Mouse (Mus musculus) myocyte (in vitro differentiated cells): ENCODE measurements around the gene Dlgap1. TPM values are rescaled to one million over a fixed set of nuclear protein-coding genes. Genes with fewer than 3 reads are reported as not detected.

ENCODE experiments used
- H3K27me3 ChIP-seq: one replicate; pipeline ENCODE4 v1.6.1; 2011; ENCODE audit not compliant: control insufficient read depth, insufficient read depth, insufficient read length
- H3K36me3 ChIP-seq: one replicate; pipeline ENCODE4 v1.6.1; 2011; ENCODE audit not compliant: control insufficient read depth, insufficient read depth
- H3K4me2 ChIP-seq: one replicate; pipeline ENCODE4 v1.6.1; 2011; ENCODE audit warnings: low read depth, control low read depth
- H3K4me3 ChIP-seq: one replicate; pipeline ENCODE4 v1.5.1; 2011; ENCODE audit warnings: mild to moderate bottlenecking, control low read depth, moderate library complexity
- H3K79me2 ChIP-seq: one replicate; pipeline ENCODE4 v1.6.1; 2011; ENCODE audit not compliant: control insufficient read depth, insufficient read depth
- H3ac ChIP-seq: one replicate; pipeline ENCODE4 v1.6.1; 2011; ENCODE audit not compliant: control insufficient read depth, insufficient read length
- CEBPB ChIP-seq: IDR thresholded peaks from 2 replicates; pipeline ENCODE4 v1.6.1; 2011; ENCODE audit warnings: mild to moderate bottlenecking, moderate library complexity; ENCODE audit not compliant: poor library complexity, insufficient read depth, severe bottlenecking
- E2F4 ChIP-seq: IDR thresholded peaks from one replicate; pipeline ENCODE4 v1.6.1; 2011; ENCODE audit warnings: mild to moderate bottlenecking, control low read depth, moderate library complexity; ENCODE audit not compliant: insufficient read depth
- MAX ChIP-seq: IDR thresholded peaks from one replicate; pipeline ENCODE4 v1.6.1; 2011; ENCODE audit warnings: low read depth, mild to moderate bottlenecking, control low read depth
- MYOD1 ChIP-seq, 3 experiments: IDR thresholded peaks; one replicate each; pipeline ENCODE4 v1.6.1; 2011; ENCODE audit warnings: control low read depth in 2 of 3, low read depth in 2 of 3, mild to moderate bottlenecking in 2 of 3, moderate library complexity in 1 of 3; ENCODE audit not compliant: insufficient read length in 2 of 3, control insufficient read depth in 1 of 3
- MYOG ChIP-seq, 3 experiments: IDR thresholded peaks; one replicate each; pipeline ENCODE4 v1.6.1; 2011; ENCODE audit warnings: control low read depth in 2 of 3, low read depth in 2 of 3, mild to moderate bottlenecking in 2 of 3; ENCODE audit not compliant: insufficient read length in 2 of 3, control insufficient read depth in 1 of 3, insufficient read depth in 1 of 3
- POLR2A ChIP-seq: IDR thresholded peaks from one replicate; pipeline ENCODE4 v1.6.1; 2011; ENCODE audit warnings: low read depth, mild to moderate bottlenecking, control low read depth, moderate library complexity; ENCODE audit not compliant: insufficient read length
- POLR2AphosphoS2 ChIP-seq: IDR thresholded peaks from one replicate; pipeline ENCODE4 v1.6.1; 2011; ENCODE audit warnings: low read depth, control low read depth; ENCODE audit not compliant: insufficient read length
- REST ChIP-seq: IDR thresholded peaks from one replicate; pipeline ENCODE4 v1.6.1; 2011; ENCODE audit warnings: mild to moderate bottlenecking, control low read depth, moderate library complexity; ENCODE audit not compliant: insufficient read depth, insufficient read length
- SRF ChIP-seq: IDR thresholded peaks from one replicate; pipeline ENCODE4 v1.6.1; 2011; ENCODE audit warnings: low read depth; ENCODE audit not compliant: control insufficient read depth, insufficient read length
- TCF12 ChIP-seq: IDR thresholded peaks from one replicate; pipeline ENCODE4 v1.6.1; 2011; ENCODE audit warnings: mild to moderate bottlenecking, control low read depth; ENCODE audit not compliant: poor library complexity, insufficient read depth, severe bottlenecking
- TCF3 ChIP-seq: IDR thresholded peaks from one replicate; pipeline ENCODE4 v1.6.1; 2011; ENCODE audit warnings: low read depth, control low read depth; ENCODE audit not compliant: insufficient read length
- USF1 ChIP-seq: IDR thresholded peaks from one replicate; pipeline ENCODE4 v1.6.1; 2011; ENCODE audit warnings: low read depth, mild to moderate bottlenecking, control low read depth, moderate library complexity
- polyA plus RNA-seq: library from polyadenylated mRNA; unstranded; fragments of >200 nt; fragmentation: generic; extraction: Trizol; gene quantifications from one replicate; pipeline ENCODE4 v1.2.1, GENCODE M21; 2012; ENCODE audit warnings: missing spikeins

The Dlgap1 gene
- polyA plus RNA-seq, 1 experiment = 0.31 TPM

- H3K79me2 ChIP-seq = no peaks in the 10 kb centered on the region
- H3K4me3 ChIP-seq = no peak overlapping the region
- no peak overlapping the region for H3ac ChIP-seq
- no peaks in the 10 kb centered on the region for H3K27me3 ChIP-seq
- no peak overlapping the region for H3K4me2 ChIP-seq
- H3K36me3 ChIP-seq = no peaks in the 10 kb centered on the region
- no peak for TF ChIP-seq TCF3
- no peak for TF ChIP-seq USF1
- no peak for TF ChIP-seq MAX
- TF ChIP-seq CEBPB = no peak
- TF ChIP-seq TCF12 = no peak
- peak; percentile 45 for TF ChIP-seq POLR2AphosphoS2
- TF ChIP-seq MYOG (IDR thresholded peaks at IDR 0.05; ENCODE audit: control insufficient read depth in 1 of 3, insufficient read depth in 1 of 3, insufficient read length in 2 of 3, low read depth in 2 of 3) = no peak
Observed at GRCm38 (mm10) chr17:70864645-70865044, 895.8 kb downstream of the Dlgap1 start.

- H3K4me3 ChIP-seq = no peak overlapping the region
- TF ChIP-seq SRF = no peak
- TF ChIP-seq TCF3 = no peak
- peak; percentile 1 for TF ChIP-seq POLR2AphosphoS2
- no peak for TF ChIP-seq CEBPB
- H3K4me2 ChIP-seq = no peak overlapping the region
- H3K79me2 ChIP-seq = no peaks in the 10 kb centered on the region
- no peak overlapping the region for H3ac ChIP-seq
- no peaks in the 10 kb centered on the region for H3K27me3 ChIP-seq
- H3K36me3 ChIP-seq = no peaks in the 10 kb centered on the region
Observed at GRCm38 (mm10) chr17:70865060-70865604, 896.3 kb downstream of the Dlgap1 start.

DNA sequence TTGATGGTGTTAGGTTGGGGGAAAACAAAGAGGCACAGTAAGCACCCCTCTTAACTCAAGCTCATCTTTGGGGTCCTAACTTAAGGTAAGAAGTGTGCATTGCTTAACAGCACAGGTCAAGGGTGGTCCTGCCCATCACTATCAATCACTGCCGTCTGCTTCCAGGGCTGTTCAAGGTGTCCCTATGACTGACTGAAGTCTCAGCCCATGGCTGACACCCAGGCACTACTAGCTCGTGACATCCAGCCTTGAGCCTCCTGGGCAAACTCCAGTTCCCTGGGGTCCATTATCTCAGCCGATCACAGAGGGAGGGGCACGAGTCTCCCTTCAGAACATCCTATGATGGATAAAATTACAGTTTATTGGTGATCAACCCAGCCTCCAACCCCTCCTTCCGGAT, 897.2 kb downstream of the Dlgap1 start:
- Histone ChIP-seq H3K27me3 (no peaks in the 10 kb centered on the region), H3K4me2 (no peak overlapping the region), H3K79me2 (no peaks in the 10 kb centered on the region)

DNA sequence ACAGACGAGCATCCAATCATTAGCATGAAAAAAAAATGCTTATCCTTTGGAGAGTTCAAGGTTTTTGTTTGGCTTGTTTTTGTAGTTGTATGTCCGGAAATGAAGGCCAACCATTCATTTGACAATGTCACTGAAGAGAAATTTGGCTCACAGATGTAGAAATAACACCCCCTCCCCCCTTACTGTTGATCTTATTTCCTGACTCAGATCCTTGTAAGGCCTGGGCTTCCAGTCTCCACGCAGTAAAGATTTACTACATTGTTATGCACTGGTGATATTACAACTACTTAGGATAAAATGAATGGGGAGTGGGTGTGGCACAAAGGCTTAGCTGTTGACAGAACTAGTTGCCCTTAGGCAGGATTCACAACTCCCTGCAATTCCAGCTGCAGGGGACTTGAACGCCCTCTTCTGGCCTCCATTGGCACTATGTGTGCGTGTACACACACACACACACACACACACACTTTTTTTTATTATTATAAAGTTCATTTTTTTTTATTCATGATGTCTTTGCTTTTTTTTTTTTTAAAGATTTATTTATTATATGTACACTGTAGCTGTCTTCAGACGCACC, 897.8 kb downstream of the Dlgap1 start:
- Histone ChIP-seq H3ac (no peak overlapping the region), H3K4me3 (no peak overlapping the region), H3K4me2 (no peak overlapping the region), H3K79me2 (no peaks in the 10 kb centered on the region), H3K36me3 (no peaks in the 10 kb centered on the region), H3K27me3 (no peaks in the 10 kb centered on the region)
- TF ChIP-seq POLR2A (no peak), REST (no peak), TCF3 (no peak)

More for the DNA sequence above, 897.2 kb downstream of the Dlgap1 start:
- H3K36me3 ChIP-seq = no peaks in the 10 kb centered on the region
- no peak for TF ChIP-seq MAX
- no peak for TF ChIP-seq MYOD1 (IDR thresholded peaks at IDR 0.05; ENCODE audit: control insufficient read depth in 1 of 3, insufficient read length in 2 of 3, low read depth in 2 of 3)
- TF ChIP-seq MYOG (IDR thresholded peaks at IDR 0.05; ENCODE audit: control insufficient read depth in 1 of 3, insufficient read depth in 1 of 3, insufficient read length in 2 of 3, low read depth in 2 of 3) = no peak
- peak; percentile 65 for TF ChIP-seq POLR2AphosphoS2
- TF ChIP-seq E2F4 = no peak
- TF ChIP-seq CEBPB = no peak
- no peak for TF ChIP-seq SRF
- no peak overlapping the region for H3K4me3 ChIP-seq
- H3ac ChIP-seq = no peak overlapping the region

DNA sequence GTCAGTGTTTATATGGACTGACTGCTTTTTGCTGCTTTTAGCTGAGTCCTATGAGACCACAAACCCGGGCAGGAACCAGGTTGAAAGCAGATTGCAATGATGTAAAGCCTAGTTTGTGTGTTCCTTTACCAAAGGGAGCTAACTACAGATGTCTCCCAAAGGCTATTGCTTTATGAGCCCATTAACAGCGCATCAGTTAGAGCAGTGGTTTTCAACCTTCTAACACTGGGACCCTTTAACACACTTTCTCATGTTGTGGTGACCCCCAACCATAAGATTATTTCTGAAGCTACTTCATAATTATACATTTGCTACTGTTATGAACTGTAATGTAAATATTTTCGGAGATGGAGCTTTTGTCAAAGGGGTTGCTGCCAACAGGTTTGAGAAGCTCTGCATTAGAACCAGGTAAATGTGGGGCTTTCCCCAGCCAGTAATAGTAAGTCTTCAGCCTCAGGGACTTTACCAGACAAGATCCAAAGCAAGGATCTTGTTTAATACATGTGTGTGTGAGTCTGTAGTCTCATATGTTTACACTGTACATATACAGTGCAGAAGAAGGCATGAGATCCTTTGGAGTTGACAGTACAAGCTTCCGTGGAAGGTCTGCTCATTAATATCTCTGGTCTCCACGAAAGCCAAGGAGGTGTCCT, 899.8 kb downstream of the Dlgap1 start:
- no peak for TF ChIP-seq USF1
- no peak for TF ChIP-seq POLR2AphosphoS2
- no peak for TF ChIP-seq POLR2A
- TF ChIP-seq MYOD1 (IDR thresholded peaks at IDR 0.05; ENCODE audit: control insufficient read depth in 1 of 3, insufficient read length in 2 of 3, low read depth in 2 of 3) = no peak
- no peak for TF ChIP-seq REST
- TF ChIP-seq CEBPB = no peak
- no peak for TF ChIP-seq TCF3
- TF ChIP-seq SRF = no peak
- TF ChIP-seq E2F4 = no peak
- no peak for TF ChIP-seq TCF12
- TF ChIP-seq MYOG (IDR thresholded peaks at IDR 0.05; ENCODE audit: control insufficient read depth in 1 of 3, insufficient read depth in 1 of 3, insufficient read length in 2 of 3, low read depth in 2 of 3) = no peak
- no peaks in the 10 kb centered on the region for H3K27me3 ChIP-seq
- no peaks in the 10 kb centered on the region for H3K79me2 ChIP-seq
- no peaks in the 10 kb centered on the region for H3K36me3 ChIP-seq
- no peak overlapping the region for H3K4me3 ChIP-seq
- no peak overlapping the region for H3K4me2 ChIP-seq
- no peak overlapping the region for H3ac ChIP-seq
